Mouse (Mus musculus) CD4-positive, CD25-positive, alpha-beta regulatory T cell, adult 4 months (primary cell): ENCODE data around the gene Krt81. TPM values are rescaled to one million over a fixed set of nuclear protein-coding genes. Genes with fewer than 3 reads are reported as not detected.

ENCODE experiments used
- ATAC-seq: one replicate; pipeline ENCODE4 v1.8.0; 2017
- polyA plus RNA-seq, 2 experiments: library from polyadenylated mRNA; unstranded; fragments of 100-300 nt; shearing (Covaris generic); gene quantifications; one replicate each; pipeline ENCODE4 v1.2.1; 2017

Krt81 gene
- polyA plus RNA-seq, 2 experiments from 2014 or later, result not detected

GRCm38 (mm10) chr15:101453093-101453736 is 10.3 kb downstream of the Krt81 start:
- ATAC-seq, result no peak

- no peak for ATAC-seq
Measured at GRCm38 (mm10) chr15:101447444-101447843, 16.1 kb downstream of the Krt81 start, which contains the start of gene Krt88. TSS of gene Krt88 (plus strand) at chr15:101447744.

GRCm38 (mm10) chr15:101446572-101446971 is 17.0 kb downstream of the Krt81 start:
- ATAC-seq, result no peak

- no peak for ATAC-seq
Measured at GRCm38 (mm10) chr15:101440837-101441236, 22.7 kb downstream of the Krt81 start.

GRCm38 (mm10) chr15:101438555-101438954 is 25.0 kb downstream of the Krt81 start, which contains the start of gene Krt87:
TSS of gene Krt87 (minus strand) at chr15:101438804.
- ATAC-seq, result no peak

- ATAC-seq, result no peak
Measured at GRCm38 (mm10) chr15:101436611-101437010, 26.9 kb downstream of the Krt81 start.

- ATAC-seq, result no peak
Measured at GRCm38 (mm10) chr15:101424914-101425313, 38.6 kb downstream of the Krt81 start.

GRCm38 (mm10) chr15:101420903-101421302 is 42.6 kb downstream of the Krt81 start:
- ATAC-seq, result no peak

GRCm38 (mm10) chr15:101418950-101419349 is 44.6 kb downstream of the Krt81 start:
- no peak for ATAC-seq

- no peak for ATAC-seq
Measured at GRCm38 (mm10) chr15:101414807-101415565, 48.6 kb downstream of the Krt81 start.

GRCm38 (mm10) chr15:101413916-101414635 is 49.5 kb downstream of the Krt81 start:
- no peak for ATAC-seq

GRCm38 (mm10) chr15:101412188-101412587 is 51.4 kb downstream of the Krt81 start:
- no peak for ATAC-seq

- no peak for ATAC-seq
Measured at GRCm38 (mm10) chr15:101410775-101411174, 52.8 kb downstream of the Krt81 start, which contains the start of gene Krt7. TSS of gene Krt7 (plus strand) at chr15:101411043.

Other genes with a start within 250 kb of the Krt81 start
- gene Grasp, start 239.6 kb downstream of the Krt81 start, polyA plus RNA-seq, result under 1 TPM in 1 of 2 experiments, not detected in 1; 0.47 TPM
- 100 to 1,000 TPM in 1 of 2 experiments, 10 to 100 TPM in 1; 57.3 to 120 TPM for gene Nr4a1, start 209.5 kb downstream of the Krt81 start, polyA plus RNA-seq
- gene Atg101, start 179.5 kb downstream of the Krt81 start, polyA plus RNA-seq, result 10 to 100 TPM; 67.8 to 79.0 TPM
- not detected for gene 6030408B16Rik, start 170.5 kb downstream of the Krt81 start, polyA plus RNA-seq
- gene Krt80, start 93.6 kb downstream of the Krt81 start, polyA plus RNA-seq, result under 1 TPM in 1 of 2 experiments, not detected in 1; 0.22 TPM
- under 1 TPM in 1 of 2 experiments, not detected in 1; 0.08 TPM for gene Krt7, start 52.7 kb downstream of the Krt81 start, polyA plus RNA-seq
- 1 to 10 TPM in 1 of 2 experiments, under 1 TPM in 1; 0.66 to 1.1 TPM for gene Krt87, start 24.9 kb downstream of the Krt81 start, polyA plus RNA-seq
- gene Krt88, start 16.0 kb downstream of the Krt81 start, polyA plus RNA-seq, result not detected
- gene Krt86, start 9.7 kb upstream of the Krt81 start, polyA plus RNA-seq, result not detected
- 1 to 10 TPM; 3.2 to 7.4 TPM for gene Krt83, start 27.8 kb upstream of the Krt81 start, polyA plus RNA-seq
- not detected for gene Gm49425, start 53.5 kb upstream of the Krt81 start, polyA plus RNA-seq
- not detected for gene Krt84, start 69.1 kb upstream of the Krt81 start, polyA plus RNA-seq
- not detected for gene Krt82, start 86.9 kb upstream of the Krt81 start, polyA plus RNA-seq
- not detected for gene Krt90, start 99.2 kb upstream of the Krt81 start, polyA plus RNA-seq
- gene Krt75, start 110.2 kb upstream of the Krt81 start, polyA plus RNA-seq, result not detected
- gene Gm5414, start 164.4 kb upstream of the Krt81 start, polyA plus RNA-seq, result not detected
- gene Gm5478, start 183.6 kb upstream of the Krt81 start, polyA plus RNA-seq, result not detected
- gene Krt6b, start 216.5 kb upstream of the Krt81 start, polyA plus RNA-seq, result not detected
- not detected for gene Krt6a, start 230.6 kb upstream of the Krt81 start, polyA plus RNA-seq
- not detected for gene Krt5, start 249.1 kb upstream of the Krt81 start, polyA plus RNA-seq